Mouse (Mus musculus) lung, embryonic 14.5 days (tissue): Measurements from ENCODE around the gene Gne. TPM values are rescaled to one million over a fixed set of nuclear protein-coding genes. Genes with fewer than 3 reads are reported as not detected.

ENCODE experiments used
- ATAC-seq: fragments of 200-750 bp; cut with Nextera tagmentation; 2 replicates; pipeline ENCODE4 v1.8.0; 2017; ENCODE audit warnings: mild to moderate bottlenecking, moderate TSS enrichment, moderate library complexity; ENCODE audit not compliant: insufficient read depth
- DNase-seq: peaks from one replicate; pipeline ENCODE4 v3.0.0-alpha.2; 2015
- H3K27ac ChIP-seq: fragments of 300-500 bp; sonication (generic); 2 replicates; pipeline ENCODE4 v1.5.1; 2014; ENCODE audit warnings: low read depth, mild to moderate bottlenecking, moderate library complexity
- H3K27me3 ChIP-seq: fragments of 300-500 bp; sonication (generic); 2 replicates; pipeline ENCODE4 v1.6.1; 2014; ENCODE audit warnings: low read length, control low read depth; ENCODE audit not compliant: insufficient read depth
- H3K36me3 ChIP-seq: fragments of 300-500 bp; sonication (generic); 2 replicates; pipeline ENCODE4 v1.6.1; 2014; ENCODE audit warnings: control low read depth; ENCODE audit not compliant: insufficient read depth
- H3K4me1 ChIP-seq: fragments of 300-500 bp; sonication (generic); 2 replicates; pipeline ENCODE4 v1.6.1; 2014; ENCODE audit warnings: antibody characterized with exemption, control low read depth; ENCODE audit not compliant: insufficient read depth
- H3K4me2 ChIP-seq: fragments of 300-500 bp; sonication (generic); 2 replicates; pipeline ENCODE4 v1.6.1; 2014; ENCODE audit warnings: mild to moderate bottlenecking
- H3K4me3 ChIP-seq: fragments of 300-500 bp; sonication (generic); 2 replicates; pipeline ENCODE4 v1.5.1; 2014; ENCODE audit warnings: low read depth, low read length
- H3K9ac ChIP-seq: fragments of 300-500 bp; sonication (generic); 2 replicates; pipeline ENCODE4 v1.6.1; 2014
- H3K9me3 ChIP-seq: fragments of 300-500 bp; sonication (generic); 2 replicates; pipeline ENCODE4 v1.6.1; 2016; ENCODE audit warnings: low read depth, low read length, control low read depth
- CTCF ChIP-seq: IDR thresholded peaks from 2 replicates; pipeline ENCODE4 v1.5.1; 2016; ENCODE audit warnings: antibody characterized with exemption, low read depth
- WGBS: fragments of 180-500 bp; shearing (Covaris S2); extraction: QIAGEN DNeasy Blood & Tissue Kit; methylation state at CpG from one replicate; pipeline ENCODE4 v1.1.7; 2014; 5-methylcytosine and 5-hydroxymethylcytosine counted together
- polyA plus RNA-seq: library from polyadenylated mRNA; unstranded; fragments of >200 nt; fragmentation: Nextera tagmentation; extraction: Ambion mirVana; gene quantifications from 2 replicates; pipeline ENCODE4 v1.2.1, GENCODE M21; 2014

Gene Gne
- polyA plus RNA-seq, 1 experiment from 2014 or later = 38.5 TPM

DNA sequence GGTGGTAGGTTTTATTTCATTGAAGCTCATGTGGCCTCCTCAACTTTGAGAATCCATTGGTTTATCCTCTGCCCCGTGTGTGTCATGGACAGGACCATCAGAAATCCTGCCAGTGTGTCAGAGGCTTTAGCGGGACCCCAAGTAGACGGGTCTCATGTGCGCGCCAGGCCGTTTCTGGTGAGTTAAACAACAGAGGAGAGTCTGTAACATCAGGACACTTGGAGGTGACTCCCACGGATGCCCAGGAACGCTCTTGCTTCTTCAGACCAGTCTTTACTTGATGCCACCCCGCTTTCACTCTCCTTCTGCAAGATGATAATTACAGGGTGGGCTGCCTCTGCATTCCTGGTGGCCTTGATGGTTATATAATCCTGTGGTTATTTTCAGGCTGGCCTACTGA lies 60.3 kb downstream of the Gne start:
- Histone ChIP-seq H3K4me2 (no peak overlapping the region), H3K9ac (no peak overlapping the region), H3K4me1 (no peaks in the 10 kb centered on the region), H3K4me3 (no peak overlapping the region), H3K36me3 (peaks cover 94% of the 10 kb centered on the region), H3K27ac (no peak overlapping the region), H3K27me3 (no peaks in the 10 kb centered on the region), H3K9me3 (no peaks in the 10 kb centered on the region)
- WGBS = 94% methylated on average over 9 of the region's 9 CpGs
- no peak for TF ChIP-seq CTCF
- DNase-seq (no peak), ATAC-seq (no peak)

DNA sequence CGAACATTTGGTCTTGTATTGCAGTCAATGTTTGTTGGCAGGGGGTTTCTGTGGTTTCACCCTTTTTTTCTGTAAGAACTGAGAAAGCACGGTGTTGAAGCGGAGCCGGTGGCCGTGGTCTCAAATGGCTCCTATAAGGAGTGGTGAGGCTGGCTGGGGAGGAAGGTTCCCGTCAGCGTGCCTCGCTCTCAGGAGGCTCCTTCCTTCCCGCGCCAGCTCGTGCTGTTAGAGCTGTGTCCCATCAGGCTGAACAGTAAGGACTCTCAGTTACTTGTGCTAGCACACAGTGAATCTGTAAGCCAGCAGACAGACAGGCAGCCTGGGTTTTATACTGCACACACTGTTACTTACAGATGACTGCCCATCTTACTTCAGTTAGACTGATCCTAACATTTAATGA lies 61.2 kb downstream of the Gne start:
- H3K9ac ChIP-seq = no peak overlapping the region
- H3K36me3 ChIP-seq = peaks cover 85% of the 10 kb centered on the region
- no peak overlapping the region for H3K4me2 ChIP-seq
- ATAC-seq = no peak
- no peaks in the 10 kb centered on the region for H3K9me3 ChIP-seq
- TF ChIP-seq CTCF = no peak
- H3K4me3 ChIP-seq = no peak overlapping the region
- no peaks in the 10 kb centered on the region for H3K27me3 ChIP-seq
- DNase-seq = no peak
- no peak overlapping the region for H3K27ac ChIP-seq
- WGBS = 92% methylated on average over 11 of the region's 11 CpGs
- H3K4me1 ChIP-seq = no peaks in the 10 kb centered on the region

DNA sequence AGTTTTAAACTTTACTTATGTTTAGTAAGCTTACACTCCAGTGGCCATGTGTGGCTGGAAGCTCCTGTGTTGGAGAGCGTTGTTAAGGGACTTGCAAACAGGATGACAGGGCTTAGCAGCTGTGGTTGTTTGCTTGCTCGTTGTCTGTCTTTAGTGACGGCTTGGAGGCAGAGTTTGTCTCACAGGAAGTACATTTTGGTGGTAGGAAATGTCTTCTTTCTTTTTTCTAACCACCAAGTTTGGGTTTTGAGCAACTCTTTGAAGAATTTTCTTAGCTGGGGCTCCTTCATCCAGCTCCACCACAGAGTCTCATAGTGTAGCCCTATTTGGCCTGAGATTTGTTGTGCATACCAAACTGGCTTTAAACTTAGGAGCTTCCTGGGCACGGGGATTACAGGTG lies 61.7 kb downstream of the Gne start:
- Histone ChIP-seq H3K36me3 (peaks cover 80% of the 10 kb centered on the region), H3K4me3 (no peak overlapping the region), H3K27me3 (no peaks in the 10 kb centered on the region), H3K9ac (no peak overlapping the region), H3K4me2 (no peak overlapping the region), H3K9me3 (no peaks in the 10 kb centered on the region), H3K4me1 (no peaks in the 10 kb centered on the region), H3K27ac (no peak overlapping the region)
- ATAC-seq (no peak), DNase-seq (no peak)
- 75% methylated on average over 4 of the region's 4 CpGs for WGBS
- no peak for TF ChIP-seq CTCF

DNA sequence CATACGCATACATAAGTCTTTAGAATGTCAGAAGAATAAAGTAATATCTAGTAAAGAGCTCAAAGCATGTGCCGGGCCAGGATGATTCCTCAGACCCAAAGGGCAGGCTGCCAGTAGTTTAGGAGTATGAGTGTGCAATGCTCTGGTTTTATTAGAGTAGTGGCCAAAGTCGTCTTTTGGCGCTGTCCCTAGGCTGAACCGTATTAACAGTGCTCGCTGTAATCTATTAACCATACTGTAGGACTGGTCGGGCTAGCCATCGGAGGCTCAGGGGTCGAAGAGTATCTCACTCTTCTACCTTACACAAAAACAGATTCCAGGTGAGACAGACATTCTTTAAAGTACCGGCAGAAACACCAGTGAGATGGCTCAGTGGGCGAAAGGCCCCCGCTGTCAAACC lies 67.2 kb downstream of the Gne start:
- DNase-seq = no peak
- H3K4me2 ChIP-seq = no peak overlapping the region
- peaks cover 6% of the 10 kb centered on the region; the same call in 1 of the 2 replicates for H3K4me1 ChIP-seq
- peaks cover 35% of the 10 kb centered on the region for H3K36me3 ChIP-seq
- TF ChIP-seq CTCF = no peak
- WGBS = 88% methylated on average over 12 of the region's 12 CpGs
- no peaks in the 10 kb centered on the region for H3K27me3 ChIP-seq
- H3K9me3 ChIP-seq = no peaks in the 10 kb centered on the region
- no peak for ATAC-seq
- no peak overlapping the region for H3K4me3 ChIP-seq
- no peak overlapping the region for H3K9ac ChIP-seq
- H3K27ac ChIP-seq = no peak overlapping the region

DNA sequence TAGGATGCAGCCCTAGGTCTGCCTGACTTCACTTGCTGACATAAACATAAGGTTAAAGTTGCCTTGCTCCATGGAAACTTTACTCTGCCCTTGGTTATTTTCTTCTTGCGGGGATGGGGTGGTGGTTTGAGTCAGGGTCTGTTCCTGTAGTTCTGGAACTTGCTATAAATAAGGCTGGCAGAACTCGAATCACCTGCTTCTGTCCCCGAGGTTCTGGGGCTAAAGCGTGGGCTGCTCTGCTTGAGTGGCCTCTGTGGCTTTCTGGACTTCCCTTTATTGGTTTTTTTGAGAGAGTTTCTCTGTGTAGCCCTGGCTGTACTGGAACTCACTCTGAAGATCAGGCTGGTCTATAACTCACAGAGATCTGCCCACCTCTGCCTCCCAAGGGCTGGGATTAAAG lies 67.9 kb downstream of the Gne start:
- DNase-seq (no peak), ATAC-seq (no peak)
- H3K27ac ChIP-seq = no peak overlapping the region
- H3K4me3 ChIP-seq = no peak overlapping the region
- H3K36me3 ChIP-seq = peaks cover 29% of the 10 kb centered on the region
- peaks cover 6% of the 10 kb centered on the region; the same call in 1 of the 2 replicates for H3K4me1 ChIP-seq
- H3K9ac ChIP-seq = no peak overlapping the region
- H3K27me3 ChIP-seq = no peaks in the 10 kb centered on the region
- no peaks in the 10 kb centered on the region for H3K9me3 ChIP-seq
- H3K4me2 ChIP-seq = no peak overlapping the region
- no peak for TF ChIP-seq CTCF
- WGBS = 90% methylated on average over 4 of the region's 4 CpGs

DNA sequence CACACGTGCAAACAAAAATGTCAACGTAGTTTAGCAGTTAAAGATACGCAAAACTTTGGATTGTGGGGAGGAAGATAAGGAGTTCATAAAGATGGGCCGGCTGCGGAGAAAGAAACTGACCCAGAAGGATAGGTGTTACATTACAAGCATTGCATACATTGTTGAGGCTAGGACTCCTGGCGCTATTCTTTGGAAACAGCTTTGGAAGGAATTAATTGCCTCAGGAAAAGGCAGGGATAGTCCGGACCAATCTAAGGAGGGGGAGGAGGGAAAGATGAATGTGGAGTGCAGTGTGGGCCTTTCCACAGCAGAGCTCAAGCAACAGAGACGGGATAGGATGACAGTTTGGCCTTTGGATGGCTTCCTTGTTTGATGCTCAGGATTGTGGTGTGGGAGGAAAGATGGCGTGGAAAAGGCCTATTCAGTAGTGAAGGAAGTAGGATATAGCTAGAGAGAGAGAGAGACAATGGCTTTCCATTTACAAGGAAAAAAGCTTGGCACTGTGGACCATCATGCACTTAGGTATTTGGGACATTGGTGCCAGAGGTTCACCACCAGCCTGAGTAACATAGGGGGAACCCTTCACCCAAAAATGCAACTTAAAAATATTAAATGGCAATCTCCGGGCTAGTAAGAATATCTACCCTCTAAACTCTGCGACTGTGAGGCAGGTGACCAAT lies 70.4 kb downstream of the Gne start:
- ATAC-seq (no peak), DNase-seq (peak; percentile 3)
- Histone ChIP-seq H3K27ac (no peak overlapping the region), H3K9ac (peak overlapping the region; percentile 94), H3K9me3 (no peaks in the 10 kb centered on the region), H3K4me1 (peaks cover 6% of the 10 kb centered on the region; the same call in 1 of the 2 replicates), H3K4me2 (peak overlapping the region; percentile 89), H3K27me3 (no peaks in the 10 kb centered on the region), H3K36me3 (peaks cover 5% of the 10 kb centered on the region; the same call in 1 of the 2 replicates), H3K4me3 (peak overlapping the region; percentile 100)
- TF ChIP-seq CTCF = no peak
- 21% methylated on average over 11 of the region's 11 CpGs for WGBS

DNA sequence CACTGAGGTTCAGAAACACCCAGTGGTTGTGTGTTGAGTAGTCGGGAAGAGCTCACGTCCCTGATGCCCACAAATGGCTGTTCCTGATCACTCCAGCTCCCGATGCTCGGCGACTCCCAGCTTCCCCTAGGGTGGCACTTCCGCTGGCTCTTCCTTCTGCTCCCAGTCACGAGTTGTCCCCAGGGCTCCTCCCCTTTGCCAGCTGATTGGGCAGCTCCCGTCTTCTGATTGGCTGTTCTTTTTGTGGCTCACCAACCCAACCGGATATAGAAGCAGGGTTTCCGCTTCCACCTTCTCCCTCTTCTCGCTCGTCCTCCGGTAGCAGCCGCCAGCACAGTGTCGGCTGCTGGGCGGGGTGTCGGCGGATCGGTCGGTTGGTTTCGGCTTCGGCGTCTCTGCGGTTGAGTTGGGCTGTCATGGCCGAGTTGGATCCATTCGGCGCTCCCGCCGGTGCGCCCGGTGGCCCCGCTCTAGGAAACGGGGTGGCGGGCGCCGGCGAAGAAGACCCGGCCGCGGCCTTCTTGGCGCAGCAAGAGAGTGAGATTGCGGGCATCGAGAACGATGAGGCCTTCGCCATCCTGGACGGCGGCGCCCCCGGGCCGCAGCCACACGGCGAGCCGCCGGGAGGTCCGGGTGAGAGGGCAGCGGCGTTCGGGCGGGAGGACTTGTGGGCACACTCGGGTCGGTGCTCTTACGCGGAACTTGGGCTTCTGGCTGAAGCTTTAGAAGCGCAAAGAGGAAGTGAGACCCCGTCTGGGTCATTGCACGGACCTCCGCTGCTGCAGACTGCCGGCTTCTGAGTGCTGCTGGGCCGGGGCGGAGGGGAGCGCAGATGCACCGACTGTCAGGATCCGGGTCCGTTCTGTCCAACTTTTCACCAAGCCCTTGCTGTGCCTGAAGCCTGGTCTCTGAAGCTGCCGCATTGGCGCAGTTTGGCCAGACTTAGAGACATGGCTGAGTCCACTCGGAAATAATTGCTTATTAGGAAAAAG lies 71.3 kb downstream of the Gne start:
- peak; percentile 96 for DNase-seq
- under 1% methylated on average over 77 of the region's 77 CpGs for WGBS
- no peaks in the 10 kb centered on the region for H3K27me3 ChIP-seq
- ATAC-seq = peak; percentile 98
- peak overlapping the region; percentile 89 for H3K4me2 ChIP-seq
- H3K9me3 ChIP-seq = no peaks in the 10 kb centered on the region
- H3K4me1 ChIP-seq = peaks cover 6% of the 10 kb centered on the region; the same call in 1 of the 2 replicates
- peak overlapping the region; percentile 94 for H3K9ac ChIP-seq
- TF ChIP-seq CTCF = no peak
- H3K36me3 ChIP-seq = peaks cover 5% of the 10 kb centered on the region; the same call in 1 of the 2 replicates
- H3K4me3 ChIP-seq = peak overlapping the region; percentile 100
- H3K27ac ChIP-seq = peak overlapping the region; percentile 67
